Mouse (Mus musculus) gastrocnemius, adult 18-20 months (tissue): ENCODE results near the gene Lix1l. TPM values are rescaled to one million over a fixed set of nuclear protein-coding genes. Genes with fewer than 3 reads are reported as not detected.

Experiments
- DNase-seq: peaks from one replicate; pipeline ENCODE4 v3.0.0; 2021; ENCODE audit warnings: low spot score
- total RNA-seq, 2 experiments: library from RNA; stranded (reverse); gene quantifications; 2 replicates each; pipeline ENCODE4 v1.2.3; 2021

Lix1l gene
- total RNA-seq, 2 experiments from 2014 or later = 4.2 to 7.6 TPM

DNA sequence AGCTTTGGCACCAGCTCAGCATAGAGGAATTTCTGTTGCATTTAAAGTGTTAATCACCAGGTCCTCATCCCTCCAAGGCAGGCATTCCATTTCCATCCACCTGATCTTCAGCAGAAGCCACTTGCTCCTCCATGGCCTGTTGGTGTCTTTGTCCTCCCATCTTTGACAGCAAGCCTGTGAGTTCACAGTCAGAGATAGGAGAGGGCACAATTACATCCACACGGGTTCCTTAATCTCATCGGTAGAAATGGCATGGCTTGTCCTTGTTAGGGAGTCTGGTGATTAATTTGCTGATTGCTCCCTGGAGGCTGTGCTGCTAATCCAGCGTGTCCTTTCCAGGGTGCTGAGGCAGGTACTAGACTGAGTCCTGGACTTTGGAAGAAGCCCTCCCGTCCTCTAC lies 72.6 kb downstream of the Lix1l start:
- no peak for DNase-seq

DNA sequence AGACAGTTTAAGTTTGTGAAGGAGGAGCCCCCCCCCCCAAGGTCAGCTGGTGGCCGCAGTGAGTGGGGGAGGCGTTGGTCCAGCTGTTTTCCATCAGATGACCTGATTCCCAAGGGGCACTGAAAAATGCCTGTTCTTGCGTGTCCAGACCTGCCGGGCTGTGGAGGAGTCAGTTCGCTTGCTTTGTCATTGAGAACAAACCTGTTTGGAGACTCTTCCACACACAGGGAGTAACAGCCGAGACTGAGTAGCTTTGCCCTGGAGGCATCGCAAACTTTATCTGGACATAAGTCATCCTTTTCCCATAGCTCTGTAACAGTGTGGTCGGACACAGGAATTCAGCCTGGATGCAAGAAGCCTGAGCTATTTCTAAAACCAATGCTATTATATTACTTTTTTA lies 73.5 kb downstream of the Lix1l start:
- DNase-seq = no peak

DNA sequence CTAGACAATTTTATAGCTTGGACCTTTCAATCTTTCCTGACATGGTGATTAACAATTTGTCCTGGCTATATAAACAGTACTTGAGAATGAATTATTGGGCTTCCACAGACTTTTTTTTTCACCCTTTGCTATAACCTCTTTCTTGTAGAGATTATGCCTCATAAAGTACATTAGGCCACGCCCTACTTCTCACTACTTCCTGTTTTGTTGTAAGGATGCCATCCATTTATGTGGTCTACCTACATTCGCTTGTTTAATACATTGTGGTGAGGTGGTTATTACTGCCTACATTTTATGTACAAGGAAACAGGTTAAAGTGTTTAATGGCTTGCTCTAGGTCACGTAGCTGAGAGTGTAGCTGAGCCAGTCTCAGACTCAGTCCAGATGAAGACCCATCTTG lies 74.2 kb downstream of the Lix1l start:
- no peak for DNase-seq

DNA sequence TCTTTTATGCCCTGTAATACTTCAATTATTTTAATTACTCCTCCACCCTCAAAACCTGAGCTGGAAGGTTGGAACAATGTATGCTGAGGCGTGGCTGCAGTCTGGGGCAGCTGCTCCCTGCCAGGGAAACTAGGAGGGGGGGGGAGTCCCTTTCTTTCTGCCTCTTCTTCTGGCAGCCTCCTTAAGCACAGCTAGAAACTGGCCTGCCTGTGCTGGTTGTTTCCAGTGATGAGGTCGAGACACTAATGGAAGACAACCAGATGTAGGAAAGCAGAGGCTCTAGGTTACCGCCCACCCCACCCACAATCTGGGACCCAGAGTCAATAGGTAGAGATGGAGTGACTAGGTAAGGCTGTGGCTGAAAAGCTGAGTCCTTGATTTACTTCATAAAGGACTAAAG lies 74.7 kb downstream of the Lix1l start:
- DNase-seq = no peak

Other genes with a start within 250 kb of the Lix1l start
- not detected for gene BC107364, start 148.8 kb upstream of the Lix1l start, total RNA-seq
- gene Hfe2, start 76.0 kb upstream of the Lix1l start, total RNA-seq = 100 to 1,000 TPM; 622 to 636 TPM
- 100 to 1,000 TPM; 344 to 646 TPM for gene Txnip, start 43.2 kb upstream of the Lix1l start, total RNA-seq
- 1 to 10 TPM; 1.2 to 2.0 TPM for gene Gm16253, start 24.2 kb upstream of the Lix1l start, total RNA-seq
- 10 to 100 TPM; 44.0 to 56.1 TPM for gene Polr3gl, start 7.0 kb upstream of the Lix1l start, total RNA-seq
- gene Ankrd34a, start 4.5 kb upstream of the Lix1l start, total RNA-seq = 1 to 10 TPM; 1.0 to 1.7 TPM
- 10 to 100 TPM; 24.4 to 33.3 TPM for gene Rbm8a, start 28.8 kb downstream of the Lix1l start, total RNA-seq
- 10 to 100 TPM; 27.9 to 28.6 TPM for gene Pex11b, start 34.2 kb downstream of the Lix1l start, total RNA-seq
- gene Gm42957, start 34.3 kb downstream of the Lix1l start, total RNA-seq = under 1 TPM in 1 of 2 experiments, not detected in 1; 0.07 TPM
- gene Itga10, start 44.4 kb downstream of the Lix1l start, total RNA-seq = under 1 TPM; 0.34 to 0.74 TPM
- gene Ankrd35, start 69.0 kb downstream of the Lix1l start, total RNA-seq = under 1 TPM; 0.18 to 0.31 TPM
- gene Pias3, start 95.2 kb downstream of the Lix1l start, total RNA-seq = 1 to 10 TPM; 6.1 to 7.5 TPM
- gene Nudt17, start 107.4 kb downstream of the Lix1l start, total RNA-seq = under 1 TPM; 0.50 to 0.76 TPM
- gene Polr3c, start 126.5 kb downstream of the Lix1l start, total RNA-seq = 10 to 100 TPM; 21.0 to 22.4 TPM
- gene Rnf115, start 126.5 kb downstream of the Lix1l start, total RNA-seq = 100 to 1,000 TPM in 1 of 2 experiments, 10 to 100 TPM in 1; 55.7 to 103 TPM
- under 1 TPM in 1 of 2 experiments, not detected in 1; 0.18 TPM for gene Pdzk1, start 228.1 kb downstream of the Lix1l start, total RNA-seq
- not detected for gene Cd160, start 228.2 kb downstream of the Lix1l start, total RNA-seq